Mouse (Mus musculus): ENCODE results near the gene Man1c1.

The Man1c1 gene

DNA sequence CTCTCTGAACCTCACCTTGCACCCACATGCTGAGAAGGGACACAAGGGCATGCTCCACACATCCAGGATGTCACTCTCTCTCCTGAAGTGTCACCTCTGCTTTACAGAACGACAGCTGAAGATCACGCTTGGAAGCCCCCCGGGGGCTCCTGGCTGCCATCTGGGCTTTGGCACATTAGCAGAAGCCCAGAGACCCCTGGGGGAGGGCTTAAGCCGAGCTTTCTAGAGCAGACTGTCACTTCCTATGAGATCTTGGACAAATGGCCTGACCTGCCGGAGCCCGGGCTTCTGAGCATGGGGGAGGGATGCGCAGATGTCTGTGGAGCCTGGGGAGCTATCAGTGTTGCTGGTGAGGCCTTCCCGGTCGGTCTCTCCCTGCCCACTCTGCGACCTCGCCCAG lies 128.6 kb downstream of the Man1c1 start:
- no peak for DNase-seq

GRCm38 (mm10) chr4:134572449-134573300 lies 131.4 kb downstream of the Man1c1 start:
- DNase-seq, result no peak

- no peak for DNase-seq
These were observed 133.2 kb downstream of the Man1c1 start for GRCm38 (mm10) chr4:134570704-134571451.

DNA sequence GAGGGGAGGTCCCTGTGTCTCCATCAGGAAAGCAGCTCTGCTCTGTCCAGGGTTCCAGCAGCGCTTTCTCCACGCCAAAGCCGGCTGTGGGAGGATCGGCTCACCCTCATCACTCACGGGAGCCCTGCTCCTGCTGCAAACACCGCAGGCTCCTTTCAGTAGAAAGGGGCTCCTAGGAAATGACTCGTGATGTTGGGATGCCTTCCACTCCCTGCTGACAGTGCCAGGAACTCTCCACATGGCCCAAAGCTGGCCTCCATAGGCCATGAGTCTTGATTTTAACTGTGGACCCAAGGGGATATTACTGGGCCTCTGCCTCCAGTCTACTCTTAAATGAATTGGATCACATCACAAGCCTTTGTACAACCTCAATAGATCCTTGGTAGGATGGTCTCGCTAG lies 134.3 kb downstream of the Man1c1 start:
- no peak for DNase-seq

DNA sequence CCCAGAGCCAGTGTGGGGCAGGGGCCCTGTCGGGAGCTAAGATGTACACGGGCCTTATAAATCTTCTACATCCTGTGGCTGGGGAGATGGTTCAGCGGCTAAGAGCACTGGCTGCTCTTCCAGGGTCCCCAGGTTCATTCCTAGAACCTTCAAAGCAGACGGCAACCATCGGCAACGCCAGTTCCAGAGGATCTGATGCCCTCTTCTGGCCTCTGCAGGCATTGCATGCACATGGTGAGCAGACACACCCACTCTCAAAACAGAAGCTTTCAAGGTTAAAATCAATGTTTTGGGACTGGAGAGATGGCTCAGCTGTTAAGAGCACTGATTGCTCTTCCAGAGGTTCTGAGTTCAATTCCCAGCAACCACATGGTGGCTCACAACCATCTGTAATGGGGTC lies 134.9 kb downstream of the Man1c1 start:
- no peak for DNase-seq

GRCm38 (mm10) chr4:134567377-134568226 lies 136.5 kb downstream of the Man1c1 start:
- no peak for DNase-seq

- no peak for DNase-seq
These were observed 140.0 kb downstream of the Man1c1 start for GRCm38 (mm10) chr4:134564093-134564492.

GRCm38 (mm10) chr4:134563624-134564023 lies 140.5 kb downstream of the Man1c1 start:
- no peak for DNase-seq

GRCm38 (mm10) chr4:134562014-134562413 lies 142.1 kb downstream of the Man1c1 start:
- DNase-seq, result no peak

DNA sequence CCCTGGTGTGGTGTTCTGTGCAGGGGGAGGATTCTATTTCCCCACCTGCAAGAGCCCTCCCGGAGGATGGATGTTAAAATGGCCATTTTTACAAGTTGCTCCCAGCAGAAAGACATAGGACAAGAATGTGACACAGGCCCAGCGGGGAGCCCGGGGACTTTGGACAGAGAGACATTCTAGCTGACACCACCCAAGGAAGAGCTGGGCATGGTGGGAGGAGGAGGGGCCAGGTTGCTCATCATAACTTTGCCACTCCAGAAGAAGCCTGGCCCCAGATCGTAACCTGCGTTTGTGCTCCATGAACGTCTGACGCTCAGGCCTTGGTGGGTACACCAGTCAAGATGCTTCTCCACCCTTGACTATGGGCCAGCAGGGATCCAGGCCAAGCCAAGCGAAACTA lies 143.4 kb downstream of the Man1c1 start:
- DNase-seq, result no peak

DNA sequence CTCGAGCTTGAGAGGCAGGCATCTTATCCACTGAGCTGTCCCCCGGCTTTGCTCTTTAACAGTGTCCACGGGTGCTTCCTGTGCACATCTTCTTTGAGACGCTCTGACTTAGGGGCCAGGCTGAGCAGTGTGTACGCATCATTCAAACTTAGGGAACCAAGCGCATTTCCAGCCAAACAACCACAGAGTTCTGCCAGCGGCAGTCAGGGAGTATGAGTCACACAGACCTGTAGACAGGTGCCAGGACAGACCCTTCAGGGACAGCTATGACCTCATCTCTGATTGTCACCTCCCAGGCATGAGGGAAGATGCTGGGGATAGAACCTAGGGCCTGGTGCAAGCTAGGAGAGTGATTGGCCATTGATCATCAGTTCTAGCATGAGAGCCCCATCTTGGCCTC lies 144.9 kb downstream of the Man1c1 start:
- DNase-seq, result no peak

DNA sequence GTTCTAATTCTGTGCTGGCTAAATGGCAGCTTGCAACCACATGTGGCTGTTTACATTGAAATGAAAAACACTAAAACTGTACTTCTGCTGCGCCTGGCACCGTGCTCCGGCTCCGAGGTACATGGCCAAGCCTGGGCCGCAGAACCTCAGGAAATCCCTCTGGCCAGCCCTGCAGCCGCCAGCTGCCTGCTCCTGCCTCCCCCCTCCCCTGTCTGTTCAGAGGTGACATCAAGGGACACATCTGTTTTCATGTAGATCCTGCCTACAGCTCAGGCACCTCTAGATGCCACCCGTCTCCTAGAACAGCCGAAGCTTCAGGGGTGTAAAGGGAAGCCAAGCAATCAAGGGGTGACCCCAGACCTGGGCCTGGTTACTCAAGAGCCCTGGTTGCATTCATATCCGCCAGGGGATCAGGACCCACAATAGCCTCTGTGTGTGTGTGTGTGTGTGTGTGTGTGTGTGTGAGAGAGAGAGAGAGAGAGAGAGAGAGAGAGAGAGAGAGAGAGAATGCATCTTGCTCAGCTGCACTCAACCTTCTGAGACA lies 145.4 kb downstream of the Man1c1 start:
- no peak for DNase-seq

DNA sequence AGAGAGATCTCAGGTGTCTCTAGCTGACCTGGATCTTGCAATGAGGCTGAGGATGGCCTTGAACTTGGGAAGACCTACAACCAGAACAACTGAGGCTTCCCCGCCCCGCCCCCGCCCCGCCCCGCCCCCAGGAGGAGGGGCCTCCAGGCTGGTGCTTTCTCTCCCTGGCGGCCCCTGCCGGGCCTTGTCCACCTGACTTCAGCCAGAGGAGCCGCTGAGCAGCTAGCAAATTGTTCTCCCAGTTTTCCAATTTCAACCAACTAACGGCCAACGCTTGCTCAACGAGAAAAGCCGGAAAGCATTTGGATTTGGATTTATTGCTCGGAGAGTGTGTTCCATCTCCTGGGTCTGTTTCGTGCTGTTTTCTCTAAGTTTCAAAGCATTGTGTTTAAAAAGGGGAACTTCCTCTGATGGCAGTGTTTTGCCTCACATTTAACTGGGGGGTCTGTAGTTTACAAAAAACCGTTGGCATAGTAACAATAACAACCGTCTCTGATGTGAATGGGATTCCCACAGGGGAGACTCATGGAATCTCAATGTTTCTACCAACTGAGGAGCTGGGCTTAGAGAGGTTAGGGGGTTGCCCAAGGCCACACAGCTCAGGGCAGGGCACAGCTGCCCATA lies 146.4 kb downstream of the Man1c1 start:
- no peak for DNase-seq

- no peak for DNase-seq
These were observed 148.0 kb downstream of the Man1c1 start for GRCm38 (mm10) chr4:134555956-134556580.

- DNase-seq, result no peak
These were observed 150.5 kb downstream of the Man1c1 start for GRCm38 (mm10) chr4:134553631-134554030.

DNA sequence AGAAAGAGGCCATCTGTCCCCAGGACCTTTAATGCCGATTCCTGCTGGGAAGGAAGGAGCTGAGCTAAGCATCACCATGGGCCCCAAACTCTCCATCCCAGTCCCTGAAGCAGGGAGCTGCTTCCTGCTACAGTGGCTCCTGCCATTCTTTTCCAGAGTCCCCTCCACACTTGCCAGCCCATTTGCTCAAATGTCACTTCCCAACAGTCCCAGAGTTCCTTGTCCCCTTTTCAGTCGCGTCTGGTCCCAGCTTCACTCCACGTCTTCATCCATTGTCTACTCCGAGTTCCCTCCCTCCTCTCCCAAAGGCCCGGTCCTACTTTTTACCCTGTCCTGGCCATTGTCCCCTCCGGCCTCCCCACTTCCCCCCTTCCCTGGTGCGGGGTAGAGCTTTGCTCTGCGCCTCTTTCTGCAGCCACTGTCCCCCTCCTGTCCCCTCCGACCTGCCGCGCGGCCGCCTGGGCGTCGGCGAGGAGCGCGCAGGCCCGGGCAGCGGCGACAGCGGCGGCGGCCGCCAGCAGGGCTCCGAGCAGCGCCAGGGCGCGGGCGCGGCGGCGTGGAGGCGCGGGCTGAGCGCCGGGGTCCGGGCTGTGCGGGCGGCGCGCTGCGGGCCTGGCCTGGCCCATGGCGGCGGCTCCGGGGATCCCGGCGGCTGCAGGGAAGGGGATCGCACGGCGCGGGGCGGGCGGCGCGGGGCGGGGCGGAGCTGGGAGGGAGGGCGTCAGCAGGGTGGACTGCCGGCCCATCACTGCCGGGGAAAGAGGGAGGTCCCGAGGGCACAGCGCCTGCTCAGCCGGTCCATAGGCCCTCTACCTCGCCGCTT lies 152.4 kb downstream of the Man1c1 start, which contains the start of gene Selenon:
Gene Selenon (minus strand): TSS at position 673 of the 823 bp plus-strand sequence.
- DNase-seq, result peak; percentile 30

GRCm38 (mm10) chr4:134549899-134550298 lies 154.2 kb downstream of the Man1c1 start:
- DNase-seq, result no peak

- no peak for DNase-seq
These were observed 155.7 kb downstream of the Man1c1 start for GRCm38 (mm10) chr4:134548169-134548938.

- no peak for DNase-seq
These were observed 157.0 kb downstream of the Man1c1 start for GRCm38 (mm10) chr4:134546814-134547705.
